Mouse (Mus musculus) liver, embryonic 14.5 days (tissue): ENCODE measurements around the gene Zbtb7b.

Experiments used
- CTCF ChIP-seq: IDR thresholded peaks from 2 replicates; pipeline ENCODE4 v1.5.1; 2016; ENCODE audit warnings: antibody characterized with exemption, low read depth, control low read depth
- EP300 ChIP-seq: IDR thresholded peaks from 2 replicates; pipeline ENCODE4 v1.6.1; 2016; ENCODE audit warnings: antibody characterized with exemption, low read depth

GRCm38 (mm10) chr3:89395419-89395805, 836 bp upstream of the Zbtb7b start:
- TF ChIP-seq CTCF (no peak), EP300 (no peak)
